Mouse (Mus musculus): ENCODE data around the gene Zfp980. TPM values are rescaled to one million over a fixed set of nuclear protein-coding genes. Genes with fewer than 3 reads are reported as not detected.
"Not testable (repeated sequence)": the region's sequence is repeated elsewhere in the genome, so short reads cannot be mapped to it uniquely, and the experiment has no call there.

The Zfp980 gene
- polyA plus RNA-seq (2015; fragmentation: Nextera tagmentation; extraction: Ambion mirVana), result not detected in 2 replicates

DNA sequence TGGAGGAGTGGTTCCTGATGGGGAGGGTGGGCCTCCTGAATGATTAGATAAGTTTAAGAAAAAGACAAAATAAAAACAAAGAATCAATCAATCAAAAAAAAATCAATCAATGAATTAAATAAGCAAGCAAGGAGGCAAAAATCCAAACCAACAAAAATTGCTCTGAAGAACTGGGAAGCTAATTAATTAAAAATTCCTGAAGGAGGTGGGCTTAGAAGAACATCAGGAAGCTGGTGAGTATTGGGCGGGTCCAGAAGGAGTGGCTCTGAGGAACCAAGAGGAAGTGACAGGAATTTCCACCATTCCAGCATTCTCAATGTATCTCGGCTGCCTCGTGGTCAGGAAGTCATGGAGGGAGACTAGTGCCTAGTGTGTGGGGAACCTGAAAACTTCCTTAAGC, at the start of gene Zfp980:
Gene Zfp980 (plus strand): TSS at position 301 of the 400 bp plus-strand sequence.
- not testable (repeated sequence) for H3K4me1 ChIP-seq; H3K9ac ChIP-seq; ATAC-seq (ENCODE audit: insufficient number of reproducible peaks, low FRiP score, low TSS enrichment, low read depth); H3K27ac ChIP-seq; H3K4me2 ChIP-seq; H3K27me3 ChIP-seq; H3K9me3 ChIP-seq; H3K36me3 ChIP-seq; H3K4me3 ChIP-seq
- WGBS, result 78% methylated on average over 3 of the region's 3 CpGs

DNA sequence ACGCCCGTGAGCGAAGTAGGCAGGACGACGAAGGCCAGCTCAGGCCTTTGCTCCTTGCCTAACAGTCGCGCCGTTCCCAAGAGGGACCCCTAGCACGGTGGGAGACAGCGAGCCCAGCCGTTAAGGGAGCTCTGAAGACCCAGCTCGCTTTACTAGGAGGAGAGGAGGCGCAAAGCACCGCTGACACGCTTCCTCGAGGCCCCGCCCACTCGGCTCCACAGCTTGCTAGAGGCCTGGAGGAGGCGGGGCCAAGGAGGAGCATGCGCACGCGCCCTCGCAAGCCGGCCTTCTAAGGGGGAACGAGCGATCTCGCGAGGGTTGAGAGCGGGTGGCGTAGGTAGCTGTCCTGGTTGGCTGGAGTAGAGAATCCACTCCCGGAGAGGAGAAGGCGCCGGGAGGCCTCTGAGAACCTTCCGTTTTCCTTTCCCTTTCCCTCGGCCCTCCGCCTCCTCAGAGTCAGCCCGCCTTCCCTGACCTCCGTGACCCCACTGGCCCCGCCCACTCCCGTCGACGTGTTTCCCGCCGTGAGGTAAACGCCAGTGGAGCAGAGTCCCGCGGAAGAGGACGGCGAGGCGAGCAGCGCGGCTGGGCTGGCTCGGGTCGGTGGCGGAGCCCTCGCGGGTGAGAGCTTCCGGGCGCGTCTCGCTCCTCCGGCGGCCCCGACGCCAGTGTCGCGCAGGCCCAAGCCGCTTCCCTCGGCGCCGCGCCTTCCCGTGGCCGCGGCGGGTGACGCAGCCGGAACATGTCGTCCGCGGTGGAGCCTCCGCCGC, 29.9 kb upstream of the Zfp980 start:
- not testable (repeated sequence) for H3K27me3 ChIP-seq; H3K36me3 ChIP-seq; H3K9me3 ChIP-seq; H3K9ac ChIP-seq; H3K4me2 ChIP-seq; H3K27ac ChIP-seq; H3K4me3 ChIP-seq; ATAC-seq (ENCODE audit: insufficient number of reproducible peaks, low FRiP score, low TSS enrichment, low read depth); H3K4me1 ChIP-seq
- 26% methylated on average over 67 of the region's 83 CpGs for WGBS

DNA sequence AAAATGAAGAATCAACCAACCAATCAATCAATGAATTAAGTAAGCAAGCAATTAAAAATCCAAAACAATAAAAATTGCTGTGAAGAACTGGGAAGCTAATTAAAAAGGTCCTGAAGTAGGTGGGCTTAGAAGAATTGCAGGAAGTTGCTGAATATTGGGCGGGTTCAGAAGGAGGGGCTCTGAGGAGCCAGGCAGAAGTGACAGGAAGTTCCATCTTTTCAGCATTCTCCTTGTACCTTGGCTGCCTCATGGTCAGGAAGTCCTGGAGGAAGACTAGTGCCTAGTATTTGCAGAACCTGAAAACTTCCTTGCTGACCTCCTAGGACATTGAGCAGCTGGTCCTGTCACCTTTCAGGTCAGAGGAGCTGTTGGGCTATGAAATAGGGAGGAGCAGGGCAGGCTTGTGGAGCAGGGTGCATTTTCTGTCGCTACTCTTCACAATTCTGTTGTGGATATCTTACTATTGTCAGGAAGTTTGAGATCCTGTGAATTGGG, 3.8 kb downstream of the Zfp980 start:
- not testable (repeated sequence) for H3K4me1 ChIP-seq, H3K27me3 ChIP-seq

DNA sequence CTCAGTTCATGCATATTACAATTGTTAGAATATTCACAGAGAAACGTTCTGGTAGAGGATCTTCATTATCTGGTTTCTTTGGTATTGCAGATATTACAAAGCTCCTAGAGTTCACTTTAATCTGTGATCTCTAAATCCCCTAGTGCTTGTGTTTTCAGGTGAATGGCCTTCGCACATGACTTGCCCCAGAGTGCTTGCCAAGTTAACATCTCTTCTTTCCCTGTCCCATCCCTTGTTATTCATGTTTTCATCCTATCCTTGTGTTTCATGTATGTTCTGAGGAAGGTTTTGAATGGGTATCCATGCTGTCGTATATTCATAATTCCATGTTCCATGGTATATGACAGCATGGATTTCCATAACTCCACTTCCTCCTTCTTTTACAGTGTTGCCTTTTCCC, 9.7 kb downstream of the Zfp980 start:
- not testable (repeated sequence) for H3K4me1 ChIP-seq; H3K27ac ChIP-seq; ATAC-seq (ENCODE audit: insufficient number of reproducible peaks, low FRiP score, low TSS enrichment, low read depth); H3K9ac ChIP-seq; H3K4me3 ChIP-seq; H3K27me3 ChIP-seq; H3K36me3 ChIP-seq; H3K4me2 ChIP-seq; H3K9me3 ChIP-seq
- WGBS, result 80% methylated on average over 3 of the region's 3 CpGs

More for the DNA sequence above, 3.8 kb downstream of the Zfp980 start:
- not testable (repeated sequence) for H3K36me3 ChIP-seq; H3K27ac ChIP-seq; H3K9ac ChIP-seq; ATAC-seq (ENCODE audit: insufficient number of reproducible peaks, low FRiP score, low TSS enrichment, low read depth); H3K4me3 ChIP-seq; H3K4me2 ChIP-seq; H3K9me3 ChIP-seq
- 68% methylated on average over 2 of the region's 2 CpGs for WGBS

DNA sequence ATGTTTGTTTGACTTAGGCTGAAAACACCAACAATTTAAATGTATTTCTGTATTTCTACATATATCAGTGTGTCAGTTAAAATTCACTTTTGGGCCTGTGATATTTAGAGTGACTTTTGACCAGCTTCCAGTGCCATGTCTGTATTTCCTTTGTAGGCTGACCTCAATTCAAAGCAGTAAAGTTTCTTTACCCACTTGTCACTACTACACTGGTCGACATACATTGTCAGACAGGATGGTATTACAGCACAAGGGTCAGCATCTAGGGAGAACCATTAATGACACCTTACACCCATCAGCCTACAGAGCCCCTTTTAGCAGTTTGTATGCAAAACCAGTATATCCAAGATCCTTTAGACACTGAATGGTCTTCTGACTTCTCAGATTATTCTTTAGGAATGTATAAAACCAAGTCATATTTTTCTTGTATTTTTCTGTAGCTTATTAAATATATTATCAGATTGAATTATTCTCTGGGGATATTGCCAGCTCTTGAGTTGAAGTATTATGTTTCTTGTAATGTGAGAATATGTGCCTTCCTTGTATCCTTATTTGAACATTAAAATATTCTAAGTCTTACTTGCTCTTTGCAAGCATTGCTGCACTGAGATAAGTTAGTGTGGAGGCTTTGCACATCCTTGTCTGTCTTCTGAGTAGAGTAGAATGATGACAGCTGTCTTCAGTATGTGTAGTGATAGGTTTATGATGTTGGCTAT, 10.3 kb downstream of the Zfp980 start:
- H3K4me2 ChIP-seq, H3K9me3 ChIP-seq, H3K4me1 ChIP-seq, H3K36me3 ChIP-seq, H3K4me3 ChIP-seq, H3K27ac ChIP-seq, H3K9ac ChIP-seq, H3K27me3 ChIP-seq: not testable (repeated sequence)
- 31% methylated on average over 1 of the region's 1 CpGs for WGBS
- ATAC-seq (ENCODE audit: insufficient number of reproducible peaks, low FRiP score, low TSS enrichment, low read depth), result peak; percentile 63; the same call in 1 of the 2 replicates

GRCm38 (mm10) chr4:145682021-145682420, 11.5 kb downstream of the Zfp980 start:
- not testable (repeated sequence) for H3K4me3 ChIP-seq, H3K9me3 ChIP-seq, H3K4me2 ChIP-seq, H3K27me3 ChIP-seq, H3K9ac ChIP-seq, H3K36me3 ChIP-seq, H3K27ac ChIP-seq, H3K4me1 ChIP-seq
- ATAC-seq (ENCODE audit: insufficient number of reproducible peaks, low FRiP score, low TSS enrichment, low read depth), result 0 out of 2 replicates have a peak, but pooled peaks have one; percentile 55
- 83% methylated on average over 10 of the region's 11 CpGs for WGBS

DNA sequence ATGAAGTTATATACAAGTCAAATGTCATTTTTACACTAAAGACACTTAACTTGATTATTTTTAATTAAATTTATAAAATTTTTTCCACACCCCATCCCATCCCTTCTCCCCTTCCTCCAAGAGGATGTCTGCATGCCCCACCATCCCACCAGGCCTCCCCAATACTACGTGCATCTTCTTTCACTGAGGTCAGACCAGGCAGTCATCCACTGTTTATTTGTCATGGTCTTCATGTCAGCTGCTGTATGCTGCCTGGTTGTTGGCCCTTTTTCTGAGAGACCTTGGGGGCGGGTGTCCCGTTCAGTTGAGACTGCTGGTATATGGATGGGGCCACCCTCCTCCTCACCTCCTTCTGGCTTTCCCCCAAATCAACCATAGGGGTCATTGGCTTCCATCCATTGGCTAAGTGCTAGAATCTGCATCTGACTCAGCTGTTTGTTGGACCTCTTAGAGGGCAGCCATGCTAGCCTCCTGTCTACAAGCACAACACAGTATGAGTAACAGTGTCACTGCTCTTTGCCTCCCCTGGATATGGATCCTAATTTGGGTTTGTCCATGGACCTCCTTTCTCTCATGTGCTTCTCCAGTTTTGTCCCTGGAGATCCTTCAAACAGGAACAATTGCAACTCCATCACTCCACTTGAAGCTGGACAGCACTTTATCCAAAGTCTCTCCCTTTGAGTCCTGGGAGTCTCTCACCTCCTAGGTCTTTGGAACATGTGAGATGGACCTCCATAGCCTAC, 12.7 kb downstream of the Zfp980 start:
- H3K4me1 ChIP-seq, H3K36me3 ChIP-seq, H3K9me3 ChIP-seq, H3K4me3 ChIP-seq, H3K9ac ChIP-seq, H3K27ac ChIP-seq, H3K4me2 ChIP-seq, H3K27me3 ChIP-seq: not testable (repeated sequence)
- ATAC-seq (ENCODE audit: insufficient number of reproducible peaks, low FRiP score, low TSS enrichment, low read depth), result 0 out of 2 replicates have a peak, but pooled peaks have one; percentile 40
- WGBS, result 77% methylated on average over 3 of the region's 3 CpGs

DNA sequence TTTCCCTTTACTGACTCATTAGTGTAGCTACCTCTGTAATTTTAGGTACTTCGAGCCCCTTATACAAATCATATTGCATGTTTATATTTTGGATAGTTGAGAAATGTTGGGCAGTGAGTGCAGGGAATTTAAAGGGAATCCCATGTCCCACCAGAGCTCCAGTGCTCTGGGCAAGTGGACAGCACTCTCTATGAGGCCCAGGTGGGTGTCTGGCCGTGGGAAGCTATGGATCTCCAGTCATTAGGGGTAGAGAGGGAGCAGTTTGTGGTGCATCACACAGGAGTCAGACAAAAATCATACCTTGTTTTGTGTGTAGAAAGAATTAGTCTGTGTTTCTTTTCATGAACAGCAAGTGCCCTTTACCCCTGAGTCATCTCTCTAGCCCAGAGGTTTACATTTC, 15.6 kb downstream of the Zfp980 start:
- 47% methylated on average over 2 of the region's 2 CpGs for WGBS
- not testable (repeated sequence) for H3K4me3 ChIP-seq; H3K27me3 ChIP-seq; ATAC-seq (ENCODE audit: insufficient number of reproducible peaks, low FRiP score, low TSS enrichment, low read depth); H3K27ac ChIP-seq; H3K4me1 ChIP-seq; H3K9me3 ChIP-seq; H3K36me3 ChIP-seq; H3K9ac ChIP-seq; H3K4me2 ChIP-seq

DNA sequence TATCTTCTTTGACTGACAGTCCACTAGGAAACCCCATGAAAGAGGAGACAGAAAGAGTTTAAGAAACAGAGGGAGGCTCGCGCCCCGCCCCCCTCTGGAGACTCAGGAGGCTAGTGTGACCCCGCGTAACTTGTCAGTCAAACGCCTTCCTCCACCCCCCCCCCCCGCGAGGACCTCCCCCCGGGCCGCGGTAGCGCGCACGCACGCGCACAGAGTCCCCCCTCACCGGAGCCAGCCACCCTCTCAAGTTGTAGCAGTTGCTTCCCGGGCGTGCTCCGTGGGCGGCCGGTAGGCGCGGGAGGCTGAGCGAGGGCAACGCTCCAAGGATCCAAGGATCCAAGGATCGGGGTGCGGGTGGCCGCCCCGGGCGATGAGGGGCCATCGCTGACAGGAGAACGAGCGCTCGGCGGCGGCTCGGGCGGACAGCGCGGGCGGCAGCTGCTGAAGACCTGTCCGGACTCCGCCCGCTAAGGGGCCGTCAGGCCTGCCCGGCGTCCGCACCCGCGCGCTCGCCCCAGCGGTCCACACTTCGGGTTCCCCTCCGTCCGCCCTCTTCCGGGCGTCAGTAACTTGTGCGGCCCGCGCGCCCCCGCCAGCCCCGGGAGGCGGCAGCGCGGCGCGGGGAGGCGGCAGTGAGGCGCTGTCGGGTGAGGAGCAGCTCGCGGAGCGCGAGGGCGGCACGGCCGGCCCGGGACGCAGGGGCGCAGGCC, 74.6 kb downstream of the Zfp980 start:
- not testable (repeated sequence) for H3K27ac ChIP-seq, H3K4me1 ChIP-seq, H3K27me3 ChIP-seq, H3K9me3 ChIP-seq, H3K36me3 ChIP-seq, H3K9ac ChIP-seq
- H3K4me2 ChIP-seq, result peak overlapping the region; percentile 43
- WGBS, result 3% methylated on average over 54 of the region's 83 CpGs
- peak overlapping the region; percentile 34 for H3K4me3 ChIP-seq
- 0 out of 2 replicates have a peak, but pooled peaks have one; percentile 61 for ATAC-seq (ENCODE audit: insufficient number of reproducible peaks, low FRiP score, low TSS enrichment, low read depth)

DNA sequence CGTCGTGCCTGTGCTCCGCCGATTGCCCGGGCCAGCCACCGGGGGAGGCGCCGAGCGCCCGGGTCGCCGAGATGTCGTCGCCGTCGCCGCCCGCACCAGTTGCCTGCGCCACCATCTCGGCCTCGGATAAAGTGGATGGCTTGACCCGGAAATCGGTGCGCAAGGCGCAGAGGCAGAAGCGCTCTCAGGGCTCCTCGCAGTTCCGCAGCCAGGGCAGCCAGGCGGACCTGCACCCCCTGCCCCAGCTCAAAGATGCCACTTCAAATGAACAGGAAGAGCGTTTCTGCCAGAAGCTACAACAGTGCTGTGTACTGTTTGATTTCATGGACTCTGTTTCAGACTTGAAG, 75.1 kb downstream of the Zfp980 start:
- not testable (repeated sequence) for H3K27me3 ChIP-seq; H3K4me2 ChIP-seq; H3K27ac ChIP-seq; H3K4me1 ChIP-seq; ATAC-seq (ENCODE audit: insufficient number of reproducible peaks, low FRiP score, low TSS enrichment, low read depth); H3K4me3 ChIP-seq; H3K9ac ChIP-seq; H3K36me3 ChIP-seq; H3K9me3 ChIP-seq
- WGBS, result no CpG with 5 or more reads among the region's 30 CpGs
